Mouse (Mus musculus) CH12F3 (cell line): ENCODE results near the gene Blm.
"Not testable (repeated sequence)": the region's sequence is repeated elsewhere in the genome, so short reads cannot be mapped to it uniquely, and the experiment has no call there.

Source experiments
- in situ Hi-C: fragments of 300-500 bp; cut with MboI; formaldehyde crosslinking; loops from 2 replicates; pipeline ENCODE4 v1.14.3; 2020; ENCODE audit warnings: low sequenced_read_pairs

Gene Blm

GRCm38 (mm10) chr7:80534291-80535008 lies 469 bp downstream of the Blm start:
- in situ Hi-C loops: no loop called here

- in situ Hi-C loops: no loop called here
Observed at GRCm38 (mm10) chr7:80531087-80531486, 3.8 kb downstream of the Blm start.

GRCm38 (mm10) chr7:80530646-80531045 lies 4.3 kb downstream of the Blm start:
- in situ Hi-C loops: no loop called here

GRCm38 (mm10) chr7:80526698-80527097 lies 8.2 kb downstream of the Blm start:
- in situ Hi-C loops: no loop called here

GRCm38 (mm10) chr7:80512408-80513085 lies 22.4 kb downstream of the Blm start:
- in situ Hi-C loops: no loop called here

- in situ Hi-C loops: not testable (repeated sequence)
Observed at GRCm38 (mm10) chr7:80507697-80508096, 27.2 kb downstream of the Blm start.

GRCm38 (mm10) chr7:80506007-80506406 lies 28.9 kb downstream of the Blm start:
- in situ Hi-C loops: no loop called here

- in situ Hi-C loops: no loop called here
Observed at GRCm38 (mm10) chr7:80504920-80505319, 30.0 kb downstream of the Blm start.

- in situ Hi-C loops: no loop called here
Observed at GRCm38 (mm10) chr7:80501006-80501405, 33.9 kb downstream of the Blm start.

GRCm38 (mm10) chr7:80500099-80500498 lies 34.8 kb downstream of the Blm start:
- in situ Hi-C loops: no loop called here

- in situ Hi-C loops: no loop called here
Observed at GRCm38 (mm10) chr7:80499190-80499962, 35.5 kb downstream of the Blm start.

- in situ Hi-C loops: no loop called here
Observed at GRCm38 (mm10) chr7:80496656-80497055, 38.3 kb downstream of the Blm start.

GRCm38 (mm10) chr7:80495210-80495609 lies 39.7 kb downstream of the Blm start:
- in situ Hi-C loops: no loop called here

GRCm38 (mm10) chr7:80491995-80492394 lies 42.9 kb downstream of the Blm start:
- in situ Hi-C loops: no loop called here

- in situ Hi-C loops: no loop called here
Observed at GRCm38 (mm10) chr7:80491086-80491485, 43.8 kb downstream of the Blm start.

GRCm38 (mm10) chr7:80490351-80490750 lies 44.6 kb downstream of the Blm start:
- in situ Hi-C loops: no loop called here

GRCm38 (mm10) chr7:80489445-80489844 lies 45.5 kb downstream of the Blm start:
- in situ Hi-C loops: no loop called here

- in situ Hi-C loops: no loop called here
Observed at GRCm38 (mm10) chr7:80487239-80487638, 47.7 kb downstream of the Blm start.

GRCm38 (mm10) chr7:80480097-80480496 lies 54.8 kb downstream of the Blm start:
- in situ Hi-C loops: no loop called here

GRCm38 (mm10) chr7:80473837-80474236 lies 61.1 kb downstream of the Blm start:
- in situ Hi-C loops: no loop called here

- in situ Hi-C loops: no loop called here
Observed at GRCm38 (mm10) chr7:80468851-80469250, 66.1 kb downstream of the Blm start.

- in situ Hi-C loops: no loop called here
Observed at GRCm38 (mm10) chr7:80467334-80467733, 67.6 kb downstream of the Blm start.
